Mouse (Mus musculus): ENCODE measurements at regions not wholly inside any gene's neighbourhood (a gene's known extent, or its start where the extent isn't known, plus 50 kb on each side); places are given as distances from the start of the nearest gene placed in this dataset.

- no peak for DNase-seq (ENCODE audit: low spot score in 2 of 2)
Measured at GRCm38 (mm10) chr16:75487915-75488314, 97.9 kb downstream of the Lipi start.

GRCm38 (mm10) chr16:75483878-75484277 lies 102.0 kb downstream of the Lipi start:
- DNase-seq (ENCODE audit: low spot score in 2 of 2) = no peak

- DNase-seq (ENCODE audit: low spot score in 2 of 2) = no peak
Measured at GRCm38 (mm10) chr16:75465420-75465975, 120.4 kb downstream of the Lipi start.

GRCm38 (mm10) chr16:75462136-75462535 lies 123.7 kb downstream of the Lipi start:
- no peak for DNase-seq (ENCODE audit: low spot score in 2 of 2)

- DNase-seq (ENCODE audit: low spot score in 2 of 2) = peak in 1 of 2 experiments; percentile 9
Measured at GRCm38 (mm10) chr16:75446901-75447514, 138.9 kb downstream of the Lipi start.

GRCm38 (mm10) chr16:75439296-75439695 lies 146.6 kb downstream of the Lipi start:
- no peak for DNase-seq (ENCODE audit: low spot score in 2 of 2)

GRCm38 (mm10) chr16:75433227-75433626 lies 152.6 kb downstream of the Lipi start:
- DNase-seq (ENCODE audit: low spot score in 2 of 2) = no peak

GRCm38 (mm10) chr16:75384526-75385222 lies 201.2 kb downstream of the Lipi start:
- no peak for DNase-seq (ENCODE audit: low spot score in 2 of 2)

GRCm38 (mm10) chr16:75381191-75381590 lies 204.7 kb downstream of the Lipi start:
- DNase-seq (ENCODE audit: low spot score in 2 of 2) = no peak

- no peak for DNase-seq (ENCODE audit: low spot score in 2 of 2)
Measured at GRCm38 (mm10) chr16:75369700-75370099, 216.2 kb downstream of the Lipi start.

- DNase-seq (ENCODE audit: low spot score in 2 of 2) = no peak
Measured at GRCm38 (mm10) chr16:75366727-75367126, 219.1 kb downstream of the Lipi start.

GRCm38 (mm10) chr16:75365361-75365994 lies 220.4 kb downstream of the Lipi start:
- no peak for DNase-seq (ENCODE audit: low spot score in 2 of 2)

- DNase-seq (ENCODE audit: low spot score in 2 of 2) = no peak
Measured at GRCm38 (mm10) chr16:75362095-75362494, 223.8 kb downstream of the Lipi start.

GRCm38 (mm10) chr16:75360791-75361190 lies 225.1 kb downstream of the Lipi start:
- no peak for DNase-seq (ENCODE audit: low spot score in 2 of 2)

GRCm38 (mm10) chr16:75353394-75353793 lies 232.5 kb downstream of the Lipi start:
- no peak for DNase-seq (ENCODE audit: low spot score in 2 of 2)

GRCm38 (mm10) chr16:75344201-75344927 lies 241.5 kb downstream of the Lipi start:
- no peak for DNase-seq (ENCODE audit: low spot score in 2 of 2)

- no peak for DNase-seq (ENCODE audit: low spot score in 2 of 2)
Measured at GRCm38 (mm10) chr16:75343028-75343901, 242.6 kb downstream of the Lipi start.

- DNase-seq (ENCODE audit: low spot score in 2 of 2) = no peak
Measured at GRCm38 (mm10) chr16:75334228-75334627, 251.6 kb downstream of the Lipi start.

GRCm38 (mm10) chr16:75333750-75334149 lies 252.1 kb downstream of the Lipi start:
- DNase-seq (ENCODE audit: low spot score in 2 of 2) = no peak

GRCm38 (mm10) chr16:75332853-75333252 lies 253.0 kb downstream of the Lipi start:
- no peak for DNase-seq (ENCODE audit: low spot score in 2 of 2)

- DNase-seq (ENCODE audit: low spot score in 2 of 2) = no peak
Measured at GRCm38 (mm10) chr16:75325296-75325695, 260.6 kb downstream of the Lipi start.
